Mouse (Mus musculus) mesoderm, embryonic 11.5 days (tissue): Measurements from ENCODE around the gene Apopt1.
"Not testable (repeated sequence)": the region's sequence is repeated elsewhere in the genome, so short reads cannot be mapped to it uniquely, and the experiment has no call there.

Source experiments
- DNase-seq: peaks from one replicate; pipeline ENCODE4 v3.0.0-alpha.2; 2012; ENCODE audit warnings: low read depth, low spot score

Gene Apopt1

DNA sequence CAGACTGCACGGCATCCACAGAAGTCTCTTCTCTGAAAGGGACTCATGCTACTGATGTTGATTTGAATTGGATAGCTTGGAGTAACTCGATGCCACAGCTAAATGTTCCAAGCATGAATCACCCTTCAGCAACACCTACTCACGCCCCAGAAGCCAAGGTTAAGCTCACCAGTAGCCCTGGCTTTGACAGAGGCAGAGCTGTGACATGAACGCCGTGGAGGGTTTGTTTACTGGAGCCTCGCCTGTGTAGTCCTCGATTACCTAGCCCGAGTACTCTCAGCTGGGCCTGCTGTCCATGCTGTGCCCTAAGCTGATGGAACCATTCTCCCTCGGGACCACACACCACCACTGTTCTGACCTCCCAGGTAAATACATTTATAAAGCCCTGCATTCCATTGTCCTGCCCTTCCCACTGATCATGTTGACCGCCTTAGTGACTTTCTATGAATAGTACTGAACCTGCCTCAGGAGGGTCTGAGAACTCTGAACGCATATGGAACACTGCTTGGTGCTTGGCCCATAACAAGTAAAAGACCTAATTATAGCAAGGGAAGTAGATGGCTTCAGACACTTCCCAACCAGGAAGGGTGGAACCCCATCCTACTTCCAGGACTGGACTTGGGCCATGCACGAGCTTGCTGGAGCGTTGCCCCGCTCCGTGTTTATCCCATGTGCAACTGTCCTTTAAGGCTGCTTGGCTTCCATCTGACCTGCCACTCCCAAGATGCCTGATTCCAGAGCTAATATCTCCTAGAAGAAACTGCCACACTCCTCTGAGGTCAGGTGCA is 7.7 kb upstream of the Apopt1 start:
- DNase-seq, result no peak

DNA sequence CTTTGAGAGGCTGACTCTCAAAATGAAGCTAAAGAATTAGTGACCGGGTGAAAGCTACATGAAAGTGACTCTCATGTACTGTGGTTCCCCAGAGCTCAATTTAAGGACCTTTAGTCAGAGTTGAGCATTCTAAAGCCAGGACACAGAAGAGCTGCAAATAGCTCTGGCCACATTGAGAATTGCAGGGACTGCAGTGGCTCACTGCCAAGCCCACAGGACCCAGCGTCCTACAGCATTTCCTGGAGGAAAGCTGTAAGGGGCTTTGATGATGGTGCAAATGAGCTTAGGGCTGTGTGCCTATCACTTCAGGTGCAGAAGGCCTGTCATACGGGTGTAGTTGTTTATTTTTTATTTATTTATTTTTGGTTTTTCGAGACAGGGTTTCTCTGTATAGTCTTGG is 4.9 kb upstream of the Apopt1 start:
- DNase-seq, result no peak

DNA sequence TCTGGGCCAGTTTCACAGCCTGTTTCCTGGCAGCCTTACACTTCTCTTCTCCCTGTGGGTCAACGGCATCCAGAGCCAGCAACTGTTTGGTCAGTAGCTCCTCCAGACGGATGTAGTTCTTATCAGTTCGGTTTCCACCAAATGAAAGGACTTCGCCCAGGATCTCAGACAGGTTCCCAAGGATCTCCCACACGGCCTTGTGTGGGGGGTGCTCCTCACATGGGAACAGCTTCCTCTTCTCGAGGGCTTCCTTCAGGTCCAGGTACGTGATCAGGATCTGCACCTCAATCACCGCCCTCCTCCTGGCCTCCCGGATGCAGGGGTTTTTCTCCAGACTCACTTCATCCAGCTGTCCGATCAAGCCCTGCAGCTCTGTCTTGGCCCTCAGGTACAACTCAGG is 3.0 kb upstream of the Apopt1 start:
- DNase-seq, result no peak

DNA sequence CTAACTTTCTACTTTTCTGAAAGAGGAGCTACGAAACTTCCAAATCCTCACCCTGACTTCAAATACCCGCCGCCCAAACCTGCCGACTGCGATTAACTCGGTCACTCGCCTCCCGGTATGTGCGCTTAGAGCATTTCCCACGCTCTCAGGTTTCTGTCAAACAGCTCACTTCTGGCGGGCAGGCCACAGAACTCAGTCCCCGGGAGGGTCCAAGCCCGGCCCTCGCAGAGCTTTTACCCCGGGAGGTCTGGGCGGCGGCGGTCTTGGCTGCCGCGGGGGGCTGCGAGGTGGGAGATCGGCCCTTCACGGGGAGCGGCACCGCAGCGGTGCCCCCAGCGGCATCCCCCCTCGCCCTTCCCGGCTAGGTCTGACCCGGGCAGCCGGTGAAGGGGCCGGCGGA is 585 bp upstream of the Apopt1 start:
- no peak for DNase-seq

DNA sequence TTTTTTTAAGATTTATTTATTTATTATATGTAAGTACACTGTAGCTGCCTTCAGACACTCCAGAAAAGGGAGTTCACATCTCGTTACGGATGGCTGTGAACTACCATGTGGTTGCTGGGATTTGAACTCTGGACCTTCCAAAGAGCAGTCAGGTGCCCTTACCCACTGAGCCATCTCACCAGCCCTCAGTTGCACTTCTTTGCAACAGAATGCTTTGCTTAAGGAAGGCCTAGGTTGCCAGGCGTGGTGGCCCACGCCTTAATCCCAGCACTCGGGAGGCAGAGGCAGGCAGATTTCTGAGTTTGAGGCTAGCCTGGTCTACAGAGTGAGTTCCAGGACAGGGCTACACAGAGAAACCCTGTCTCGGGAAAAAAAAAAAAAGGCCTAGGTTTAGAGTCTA is 819 bp downstream of the Apopt1 start:
- DNase-seq, result not testable (repeated sequence)

DNA sequence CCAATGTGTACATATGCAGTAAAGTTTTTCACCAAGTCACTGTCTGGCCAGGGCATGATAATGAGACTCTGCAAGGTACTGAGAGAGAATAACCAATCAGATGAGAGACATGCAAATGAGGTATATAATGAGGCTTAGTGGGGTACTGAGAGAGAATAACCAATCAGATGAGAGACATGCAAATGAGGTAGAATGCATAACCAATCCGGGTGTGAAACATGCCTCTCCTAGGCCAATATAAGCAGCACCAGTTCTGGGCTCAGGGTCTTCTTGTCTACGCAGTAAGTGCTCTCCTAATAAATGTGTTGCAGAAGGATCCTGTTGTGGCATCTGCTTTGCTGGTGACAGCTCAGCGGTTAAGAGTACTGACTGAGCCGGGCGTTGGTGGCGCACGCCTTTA is 3.4 kb downstream of the Apopt1 start:
- DNase-seq, result no peak

DNA sequence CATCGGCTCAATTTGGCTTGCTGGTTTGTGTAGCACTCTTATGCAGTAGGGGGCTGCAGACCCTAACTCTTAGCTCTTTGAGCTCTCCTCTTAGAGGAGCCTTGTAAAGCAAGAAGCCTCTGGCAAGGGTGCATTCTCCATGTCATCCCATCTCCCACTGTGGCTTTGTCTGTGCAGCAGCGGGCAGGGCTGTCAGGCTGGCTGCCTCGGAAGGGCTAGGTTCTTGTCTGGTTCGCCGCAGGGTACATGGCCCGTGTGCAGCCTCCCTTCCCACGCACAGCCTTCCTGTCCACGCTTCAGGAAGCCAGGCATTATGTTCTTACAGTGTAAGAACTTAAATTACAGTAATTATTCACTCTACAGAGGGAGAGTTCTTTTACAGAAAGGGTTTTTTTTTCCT is 5.6 kb downstream of the Apopt1 start:
- no peak for DNase-seq

DNA sequence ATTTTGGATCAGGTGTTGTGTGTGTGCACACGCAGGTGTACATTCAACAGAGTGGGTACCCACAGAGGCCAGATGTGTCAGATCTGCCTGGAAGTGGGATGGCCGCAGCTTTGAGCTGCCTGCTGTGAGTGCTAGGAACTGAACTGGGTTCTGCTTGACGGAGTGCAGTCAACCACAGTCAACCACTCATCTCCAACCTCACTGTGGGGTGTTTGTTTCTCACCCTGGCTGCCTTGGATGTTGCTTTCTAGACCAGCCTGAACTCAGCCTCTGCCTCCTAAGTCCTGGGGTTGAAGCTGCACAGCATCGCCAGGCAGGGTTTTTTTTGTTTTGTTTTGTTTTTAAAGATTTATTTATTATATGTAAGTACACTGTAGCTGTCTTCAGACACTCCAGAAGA is 7.2 kb downstream of the Apopt1 start:
- no peak for DNase-seq

DNA sequence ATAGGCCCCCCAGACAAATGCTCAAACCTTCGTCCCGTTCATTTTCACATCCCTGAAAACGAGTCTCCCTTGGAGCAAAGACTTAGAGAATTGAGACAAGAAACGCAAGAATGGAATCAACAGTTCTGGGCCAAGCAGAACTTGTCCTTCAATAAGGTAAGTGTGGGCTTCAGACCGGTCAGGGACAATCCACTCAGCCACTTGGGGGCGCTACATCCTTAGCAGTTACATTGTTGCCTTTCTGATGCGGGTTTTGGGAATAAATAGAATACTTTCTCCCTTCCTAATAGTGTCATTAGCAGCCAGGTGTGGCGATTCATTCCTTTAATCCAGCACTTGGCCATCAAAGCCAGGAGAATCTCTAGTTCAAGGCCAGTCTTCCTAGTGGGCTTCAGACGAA is 9.6 kb downstream of the Apopt1 start:
- no peak for DNase-seq

DNA sequence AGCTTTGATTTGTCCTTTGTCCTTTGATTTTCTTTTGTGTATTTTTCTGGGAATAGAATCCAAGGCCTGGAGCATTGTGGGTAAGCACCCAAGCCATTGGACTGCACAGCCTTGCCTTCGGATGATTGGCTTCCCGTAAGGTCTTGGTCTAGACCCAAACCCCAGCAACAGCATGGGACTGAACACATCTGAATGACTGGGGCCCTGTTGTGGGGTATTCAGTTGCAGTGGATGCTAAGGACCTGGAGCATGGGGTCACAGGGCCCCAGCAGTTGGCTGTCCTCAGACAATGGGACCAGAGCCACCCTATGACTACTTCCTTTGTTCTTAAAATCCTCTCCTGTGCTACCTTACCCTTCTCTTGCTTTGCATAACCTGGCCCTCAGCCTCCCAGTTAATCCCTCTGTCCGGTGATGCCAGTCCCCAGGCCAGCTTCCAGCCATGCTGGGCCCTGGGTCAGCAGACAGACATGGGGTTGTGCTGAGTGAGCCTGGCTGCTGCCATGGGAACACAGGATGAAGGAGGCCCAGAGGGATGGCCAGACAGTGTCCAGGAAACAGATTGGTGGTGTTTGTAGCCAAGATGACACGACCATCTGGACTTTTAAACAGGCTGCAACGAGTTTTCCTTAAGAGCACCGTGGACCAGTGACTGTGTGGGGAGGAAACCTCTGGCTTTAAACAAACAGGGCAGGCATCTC is 11.7 kb downstream of the Apopt1 start:
- no peak for DNase-seq

DNA sequence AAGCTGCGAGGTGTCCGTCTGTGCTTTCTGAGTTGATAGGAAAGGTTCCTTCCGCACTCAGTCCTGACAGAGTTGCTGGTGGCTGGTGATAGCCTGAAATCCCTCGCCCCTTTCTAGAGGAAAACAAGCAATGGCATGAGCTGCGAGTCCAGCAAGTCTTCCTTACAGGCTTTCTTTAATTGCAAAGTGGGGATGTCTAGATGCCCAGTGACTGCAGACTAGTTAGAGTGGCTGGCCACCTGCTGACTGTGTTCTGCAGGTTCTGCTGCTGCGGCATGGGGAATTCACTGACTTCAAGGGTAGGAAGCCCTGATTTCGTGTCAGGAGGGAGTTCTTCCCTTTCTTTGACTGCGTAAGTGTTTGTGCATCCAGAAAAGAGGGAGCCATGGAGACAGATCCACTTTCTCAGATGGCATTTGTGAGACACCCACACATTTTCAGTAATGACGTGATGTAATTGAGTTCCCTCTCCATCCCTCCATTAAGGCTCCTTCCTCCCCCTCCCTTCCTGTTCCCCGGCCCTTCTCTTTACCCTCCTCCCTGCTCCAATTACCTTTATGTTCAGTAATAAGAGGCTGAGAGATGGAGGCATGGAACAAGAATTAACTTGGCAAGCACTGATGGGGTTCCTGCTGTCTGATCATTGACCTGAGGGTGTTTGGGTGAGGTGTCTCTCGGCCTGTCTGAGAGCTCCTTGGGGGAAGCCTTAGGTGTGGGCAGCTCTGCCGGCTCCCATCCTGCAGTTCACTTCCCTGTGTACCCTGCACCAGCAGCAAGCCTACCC is 12.5 kb downstream of the Apopt1 start:
- no peak for DNase-seq

DNA sequence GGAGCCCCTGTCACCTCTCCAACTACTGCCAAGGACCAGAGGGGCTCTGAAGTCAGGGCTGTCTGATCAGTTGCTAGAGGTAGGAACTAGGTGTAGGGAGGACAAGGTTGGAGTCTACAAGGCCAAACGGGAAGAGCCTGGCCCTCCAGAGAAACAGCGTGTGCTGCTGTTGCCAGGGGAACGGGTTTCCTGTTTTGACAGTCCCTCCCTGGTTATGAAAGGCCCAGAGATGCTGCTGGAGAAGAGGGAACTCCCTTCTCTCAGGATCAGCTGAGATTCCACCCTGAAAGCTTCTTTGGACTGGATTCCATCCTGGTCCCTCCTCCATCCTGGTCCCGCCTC is 13.0 kb downstream of the Apopt1 start:
- no peak for DNase-seq

DNA sequence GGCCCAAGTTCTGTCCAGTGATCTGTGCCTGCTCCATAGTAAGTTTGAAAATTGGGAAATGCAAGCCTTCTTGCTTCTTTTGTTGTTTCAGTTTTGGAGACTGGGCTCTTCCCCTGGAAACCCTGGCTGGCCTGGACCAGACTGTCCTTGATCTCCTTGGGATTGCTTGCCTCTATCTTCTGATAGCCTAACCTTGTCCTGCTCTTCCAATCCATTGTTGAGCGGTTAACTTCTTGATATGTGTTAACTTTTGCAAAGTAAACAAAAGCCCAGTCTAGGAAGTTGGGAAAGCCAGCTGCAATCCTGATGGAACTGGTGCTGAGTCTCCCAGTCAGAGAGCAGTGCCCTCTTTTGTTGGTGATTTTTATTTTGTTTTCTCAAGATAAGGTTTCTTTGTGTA is 14.9 kb downstream of the Apopt1 start:
- no peak for DNase-seq

DNA sequence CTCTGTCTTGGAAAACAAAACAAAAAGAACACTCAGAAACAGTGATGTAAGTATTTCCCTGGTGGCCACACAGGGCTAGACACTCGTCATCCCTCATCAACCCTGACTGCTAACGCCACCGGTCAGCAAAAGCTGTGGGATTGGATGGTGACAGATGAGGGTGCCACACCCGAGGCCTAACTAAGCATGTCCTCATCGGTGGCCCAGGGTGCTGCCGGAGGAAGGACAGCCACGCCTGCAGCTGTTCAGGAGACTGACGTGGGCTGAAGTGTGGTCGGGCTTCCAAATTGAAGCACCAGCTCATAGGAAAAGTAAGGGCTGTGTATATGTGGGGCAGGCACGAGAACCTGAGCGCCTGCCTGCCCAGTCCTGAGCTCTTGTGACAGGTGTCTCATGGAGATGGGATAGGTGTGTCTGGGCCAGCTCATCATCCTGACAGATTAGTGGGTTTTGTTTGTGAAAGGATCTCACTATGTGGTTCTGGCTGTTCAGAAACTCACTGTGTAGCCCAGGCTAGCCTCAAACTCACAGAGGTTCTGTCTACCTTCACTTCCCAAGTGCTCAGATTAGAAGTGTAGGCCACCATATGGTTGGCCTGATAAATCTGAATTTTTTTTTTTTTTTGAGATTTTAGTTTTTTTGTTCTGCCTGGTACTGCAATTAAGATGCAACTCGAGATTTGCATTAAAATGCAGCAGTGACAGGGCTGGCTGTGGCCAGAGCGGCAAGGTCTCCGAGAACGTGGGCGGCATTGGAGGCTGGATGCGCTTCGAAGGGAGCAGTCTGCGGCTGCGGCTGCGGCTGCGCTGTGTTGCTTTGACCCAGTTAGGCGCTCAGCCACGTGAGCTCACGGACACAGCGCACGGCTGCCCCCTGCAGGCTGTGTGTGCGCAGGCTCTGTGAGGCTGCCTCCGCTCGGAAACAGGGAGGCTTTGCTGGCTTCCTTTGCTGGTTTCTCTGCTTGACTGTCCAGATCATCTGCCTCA is 19.1 kb downstream of the Apopt1 start:
- DNase-seq, result peak; percentile 92

DNA sequence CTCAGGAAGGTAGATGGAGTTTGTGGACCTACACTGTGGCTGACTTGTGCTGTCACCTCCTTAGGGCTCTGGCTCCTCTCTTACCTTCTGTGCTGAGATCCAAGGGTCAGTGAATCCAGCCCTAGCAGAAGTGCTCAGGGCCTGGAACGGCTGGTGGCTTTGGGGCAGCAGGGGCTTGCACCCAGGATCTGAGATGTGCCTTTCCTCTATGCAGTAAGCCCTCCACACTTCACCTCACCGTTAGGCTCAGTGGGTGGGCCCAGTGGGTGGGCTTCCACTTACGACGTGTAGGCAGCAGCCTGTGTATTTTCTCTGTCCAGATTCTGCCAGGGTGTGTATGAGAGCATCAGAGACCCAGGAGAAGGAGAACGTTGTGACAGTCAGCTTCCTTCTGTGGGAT is 19.9 kb downstream of the Apopt1 start:
- DNase-seq, result no peak

DNA sequence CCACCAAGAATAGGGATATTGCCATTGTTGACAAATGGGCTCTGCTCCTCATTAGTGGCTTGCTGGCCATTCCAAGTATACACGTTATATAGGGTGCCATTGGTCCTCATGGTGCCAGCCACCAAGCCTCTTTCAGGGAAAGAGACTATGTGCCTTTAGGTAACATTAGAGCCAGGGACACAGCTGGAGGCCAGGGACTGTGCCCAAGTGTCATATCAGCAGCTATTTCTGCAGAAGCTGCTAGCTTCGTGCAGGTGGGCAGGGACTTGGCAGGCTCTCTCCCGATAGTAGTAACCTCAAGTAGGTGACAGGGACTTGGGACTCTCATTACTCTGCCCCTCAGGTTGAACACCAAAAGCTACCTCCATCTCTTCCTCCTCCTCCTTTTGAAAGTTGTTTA is 21.9 kb downstream of the Apopt1 start:
- no peak for DNase-seq

DNA sequence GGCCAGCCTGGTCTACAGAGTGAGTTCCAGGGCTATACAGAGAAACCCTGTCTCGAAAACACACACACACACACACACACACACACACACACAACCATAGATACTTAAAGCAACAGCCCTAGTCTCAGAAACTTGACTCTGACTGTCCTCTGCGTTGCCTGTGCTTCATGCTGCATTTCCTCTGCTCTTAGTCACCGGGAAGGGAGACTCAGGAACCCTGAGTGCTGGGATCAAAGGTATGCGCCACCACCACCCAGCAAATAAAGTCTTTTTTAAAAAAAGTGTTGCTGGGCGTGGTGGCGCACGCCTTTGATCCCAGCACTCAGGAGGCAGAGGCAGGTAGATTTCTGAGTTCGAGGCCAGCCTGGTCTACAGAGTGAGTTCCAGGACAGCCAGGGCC is 23.6 kb downstream of the Apopt1 start:
- not testable (repeated sequence) for DNase-seq

DNA sequence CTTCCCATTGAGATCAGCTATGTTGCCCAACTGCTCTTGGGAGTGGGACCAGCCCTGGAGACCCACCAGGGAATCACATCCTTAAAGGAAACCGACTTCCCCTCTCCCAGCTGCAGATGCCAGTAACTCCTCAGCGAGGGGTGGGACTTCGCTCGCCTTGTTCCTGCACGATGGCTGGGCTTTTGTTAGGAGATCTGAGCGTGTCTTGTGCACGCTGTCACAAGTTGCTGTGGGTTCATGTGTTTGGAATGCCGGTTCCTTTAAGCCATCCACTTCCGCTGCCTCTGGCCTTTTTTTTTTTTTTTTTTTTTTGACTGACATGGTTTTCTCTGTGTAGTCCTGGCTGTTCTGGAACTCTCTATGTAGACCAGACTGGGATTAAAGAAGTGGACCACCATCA is 24.3 kb downstream of the Apopt1 start:
- no peak for DNase-seq

DNA sequence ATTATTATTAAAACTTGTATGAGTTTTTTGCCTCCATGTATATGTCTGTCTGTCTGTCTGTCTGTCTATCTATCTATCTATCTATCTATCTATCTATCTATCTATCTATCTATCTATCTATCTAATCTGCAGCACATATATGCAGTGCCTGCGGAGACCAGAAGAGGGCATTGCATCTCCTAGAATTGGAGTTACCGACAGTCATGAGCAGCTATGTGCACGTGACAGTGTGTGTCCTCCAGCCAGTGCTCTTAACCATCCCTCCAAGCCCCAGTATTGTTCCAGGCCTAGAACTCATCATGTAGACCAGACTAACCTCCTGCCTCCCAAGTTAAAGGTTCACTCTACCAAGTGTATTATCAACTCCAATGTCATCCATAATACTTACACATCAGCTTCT is 25.7 kb downstream of the Apopt1 start:
- peak; percentile 67 for DNase-seq

DNA sequence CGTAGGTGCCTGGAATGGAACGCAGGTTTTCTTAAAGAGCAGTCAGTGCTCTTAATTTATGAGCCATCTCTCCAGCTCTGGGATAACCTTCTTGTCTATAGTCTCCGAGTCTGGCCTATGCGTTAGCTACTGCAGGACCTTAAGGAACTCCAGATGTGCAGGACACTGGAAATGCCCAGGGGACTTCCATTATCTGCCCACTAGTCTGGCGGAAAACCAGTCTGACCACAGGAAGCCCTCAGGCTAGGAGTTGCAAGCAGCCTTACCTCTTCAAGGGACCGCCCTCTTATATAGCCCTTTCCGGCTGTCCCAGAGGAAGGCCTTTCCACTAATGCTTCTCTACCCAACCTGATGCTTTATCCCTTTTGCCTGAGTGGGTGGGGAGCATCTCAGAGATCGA is 28.3 kb downstream of the Apopt1 start:
- no peak for DNase-seq

DNA sequence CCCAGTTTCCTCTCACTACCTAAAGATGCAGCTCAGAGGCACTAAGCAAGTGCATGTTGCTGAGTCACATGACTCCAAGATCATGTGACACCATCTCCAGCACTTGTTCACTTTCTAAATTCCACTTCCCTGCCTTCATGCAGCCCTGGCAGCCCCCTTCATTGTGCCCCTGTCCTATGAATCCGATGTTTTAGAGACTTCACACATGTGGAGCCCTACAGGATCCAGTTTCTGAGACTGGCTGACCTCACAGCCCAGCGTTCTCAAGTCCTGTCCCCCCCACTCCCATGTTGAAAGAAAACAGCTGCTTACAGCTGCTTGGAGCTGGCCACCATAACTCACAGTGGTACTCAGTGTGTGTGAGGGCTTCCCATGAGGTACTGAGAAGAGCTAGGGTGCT is 30.4 kb downstream of the Apopt1 start:
- peak; percentile 35 for DNase-seq
